Mouse (Mus musculus) limb, embryonic 12.5 days (tissue): ENCODE results near the gene Vmn1r200. TPM values are rescaled to one million over a fixed set of nuclear protein-coding genes. Genes with fewer than 3 reads are reported as not detected.
"Not testable (repeated sequence)": the region's sequence is repeated elsewhere in the genome, so short reads cannot be mapped to it uniquely, and the experiment has no call there.

ENCODE experiments used
- ATAC-seq: fragments of 200-750 bp; cut with Nextera tagmentation; 2 replicates; pipeline ENCODE4 v1.8.0; 2017; ENCODE audit warnings: low read depth, moderate TSS enrichment; ENCODE audit not compliant: insufficient number of reproducible peaks, insufficient read depth, low FRiP score, low TSS enrichment
- H3K27ac ChIP-seq: fragments of 300-500 bp; sonication (generic); 2 replicates; pipeline ENCODE4 v1.5.1; 2016; ENCODE audit warnings: mild to moderate bottlenecking, moderate library complexity
- H3K27me3 ChIP-seq: fragments of 300-500 bp; sonication (generic); 2 replicates; pipeline ENCODE4 v1.6.1; 2016; ENCODE audit warnings: mild to moderate bottlenecking, moderate library complexity
- H3K36me3 ChIP-seq: fragments of 300-500 bp; sonication (generic); 2 replicates; pipeline ENCODE4 v1.6.1; 2016; ENCODE audit warnings: mild to moderate bottlenecking, moderate library complexity
- H3K4me1 ChIP-seq: fragments of 300-500 bp; sonication (generic); replicated peaks from 2 replicates; pipeline ENCODE4 v1.6.1; 2016
- H3K4me2 ChIP-seq: fragments of 300-500 bp; sonication (generic); 2 replicates; pipeline ENCODE4 v1.6.1; 2016; ENCODE audit warnings: mild to moderate bottlenecking, moderate library complexity
- H3K4me3 ChIP-seq: fragments of 300-500 bp; sonication (generic); replicated peaks from 2 replicates; pipeline ENCODE4 v1.5.1; 2016; ENCODE audit warnings: mild to moderate bottlenecking
- H3K9ac ChIP-seq: fragments of 300-500 bp; sonication (generic); replicated peaks from 2 replicates; pipeline ENCODE4 v1.6.1; 2016; ENCODE audit warnings: mild to moderate bottlenecking, moderate library complexity
- H3K9me3 ChIP-seq: fragments of 300-500 bp; sonication (generic); 2 replicates; pipeline ENCODE4 v1.6.1; 2016; ENCODE audit warnings: mild to moderate bottlenecking, moderate library complexity
- WGBS: fragments of 180-500 bp; shearing (Covaris S2); methylation state at CpG from one replicate; pipeline ENCODE4 v1.1.7; 2016; 5-methylcytosine and 5-hydroxymethylcytosine counted together
- polyA plus RNA-seq: library from polyadenylated mRNA; unstranded; fragments of >200 nt; fragmentation: Nextera tagmentation; extraction: Ambion mirVana; gene quantifications from 2 replicates; pipeline ENCODE4 v1.2.1, GENCODE M21; 2016

Vmn1r200 gene
- polyA plus RNA-seq = not detected in 2 replicates

DNA sequence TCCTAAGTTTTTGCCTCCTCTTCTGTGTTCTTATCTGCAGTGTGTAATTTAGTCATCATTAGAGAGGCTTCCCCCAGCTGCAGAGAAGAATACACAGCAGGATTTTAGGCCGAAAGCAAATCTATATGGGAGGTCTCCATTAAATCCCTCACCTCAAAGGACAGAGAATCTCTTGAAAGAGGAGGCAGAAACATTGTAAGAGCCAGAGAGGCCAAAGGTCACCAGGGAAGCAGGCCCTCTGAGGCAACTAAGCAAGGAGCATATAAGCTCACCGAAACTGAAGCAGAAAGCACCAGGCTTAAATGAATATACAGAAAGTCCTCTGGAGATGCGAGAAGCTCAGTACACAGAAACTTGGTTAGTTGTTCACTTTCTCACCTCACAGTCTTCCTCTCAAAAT is at the start of gene Vmn1r200:
TSS of gene Vmn1r200 (plus strand) at position 301 of the 400 bp plus-strand sequence.
- no peaks in the 10 kb centered on the region for H3K36me3 ChIP-seq
- no peaks in the 10 kb centered on the region for H3K4me1 ChIP-seq
- H3K27ac ChIP-seq = no peak within 1 kb of the TSS
- 24% methylated on average over 3 of the region's 3 CpGs for WGBS
- no peak within 1 kb of the TSS for H3K4me2 ChIP-seq
- H3K4me3 ChIP-seq = no peak within 1 kb of the TSS
- ATAC-seq = no peak
- no peaks in the 10 kb centered on the region for H3K27me3 ChIP-seq
- no peak within 1 kb of the TSS for H3K9ac ChIP-seq
- no peaks in the 10 kb centered on the region for H3K9me3 ChIP-seq

DNA sequence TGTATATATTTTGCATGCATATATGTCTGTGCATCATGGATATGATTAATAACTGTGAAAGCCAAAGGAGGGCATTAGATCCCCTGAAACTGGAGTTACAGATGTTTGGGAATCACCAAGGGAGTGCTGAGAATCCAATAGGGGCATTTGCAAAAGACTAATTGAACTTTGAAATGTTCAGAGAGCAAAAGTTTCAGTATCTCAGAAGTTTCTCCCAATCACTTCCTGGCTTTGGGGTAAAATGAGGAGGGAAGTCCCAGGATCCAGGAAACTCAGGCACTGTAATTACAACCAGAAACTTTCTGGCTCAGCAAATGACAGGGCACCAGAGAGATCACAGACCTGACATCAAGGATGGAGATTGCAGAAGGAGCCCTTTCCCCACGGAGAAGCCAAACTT is 40.1 kb upstream of the Vmn1r200 start, which contains the start of gene Vmn1r198:
TSS of gene Vmn1r198 (plus strand) at position 301 of the 400 bp plus-strand sequence.
- no peaks in the 10 kb centered on the region for H3K27me3 ChIP-seq
- H3K9me3 ChIP-seq = no peaks in the 10 kb centered on the region
- H3K27ac ChIP-seq = no peak within 1 kb of the TSS
- ATAC-seq = no peak
- no peak within 1 kb of the TSS for H3K4me2 ChIP-seq
- 11% methylated on average over 1 of the region's 1 CpGs for WGBS
- H3K36me3 ChIP-seq = no peaks in the 10 kb centered on the region
- H3K9ac ChIP-seq = no peak within 1 kb of the TSS
- H3K4me1 ChIP-seq = no peaks in the 10 kb centered on the region
- no peak within 1 kb of the TSS for H3K4me3 ChIP-seq

DNA sequence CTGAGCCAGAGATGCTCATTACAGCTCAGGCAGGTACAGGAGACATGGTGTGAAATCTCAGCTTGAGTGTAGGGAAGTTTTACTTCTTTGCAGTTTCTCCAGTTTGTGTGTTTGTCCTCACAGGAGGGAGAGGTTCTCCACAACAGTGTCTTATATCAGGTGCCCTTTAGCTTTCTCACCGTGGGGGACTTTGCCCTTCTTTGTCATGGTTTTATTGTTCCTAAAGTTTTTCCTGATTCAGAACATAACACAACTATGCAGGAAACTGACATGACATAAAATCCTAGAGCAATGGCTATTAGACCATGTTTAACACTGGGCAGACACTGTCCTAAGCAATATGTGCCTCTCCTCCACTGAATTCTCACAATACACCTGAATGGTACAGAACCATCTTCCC is 39.4 kb upstream of the Vmn1r200 start:
- no peak for ATAC-seq
- H3K9ac ChIP-seq = no peak overlapping the region
- WGBS = 87% methylated on average over 1 of the region's 1 CpGs
- no peak overlapping the region for H3K4me2 ChIP-seq
- H3K4me1 ChIP-seq = no peaks in the 10 kb centered on the region
- H3K9me3 ChIP-seq = no peaks in the 10 kb centered on the region
- H3K4me3 ChIP-seq = no peak overlapping the region
- H3K27me3 ChIP-seq = no peaks in the 10 kb centered on the region
- no peaks in the 10 kb centered on the region for H3K36me3 ChIP-seq
- no peak overlapping the region for H3K27ac ChIP-seq

DNA sequence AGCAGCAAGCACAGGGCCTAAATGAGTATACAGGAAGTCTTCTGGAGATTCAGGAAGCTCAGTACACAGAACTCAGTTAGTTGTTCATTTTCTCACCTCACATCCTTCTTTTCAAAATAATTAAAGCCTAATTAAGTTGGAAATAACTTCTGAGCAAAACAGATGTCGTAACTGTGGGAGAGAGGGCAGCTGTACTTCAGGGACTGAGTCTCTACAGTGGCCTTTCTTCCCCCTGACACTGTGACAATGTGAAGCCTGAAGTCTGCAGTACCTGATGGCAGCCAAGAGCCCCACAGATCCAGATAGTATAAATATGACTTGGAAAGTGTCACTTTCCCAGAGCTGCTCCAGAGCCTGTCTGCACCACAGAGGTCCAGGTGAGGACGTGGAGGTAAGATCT is 10.7 kb upstream of the Vmn1r200 start, which contains the start of gene Vmn1r199:
TSS of gene Vmn1r199 (plus strand) at position 301 of the 400 bp plus-strand sequence.
- 69% methylated on average over 2 of the region's 2 CpGs for WGBS
- no peak within 1 kb of the TSS for H3K27ac ChIP-seq
- H3K4me3 ChIP-seq = no peak within 1 kb of the TSS
- no peaks in the 10 kb centered on the region for H3K4me1 ChIP-seq
- no peaks in the 10 kb centered on the region for H3K27me3 ChIP-seq
- ATAC-seq = no peak
- no peaks in the 10 kb centered on the region for H3K9me3 ChIP-seq
- no peak within 1 kb of the TSS for H3K4me2 ChIP-seq
- no peaks in the 10 kb centered on the region for H3K36me3 ChIP-seq
- H3K9ac ChIP-seq = no peak within 1 kb of the TSS

DNA sequence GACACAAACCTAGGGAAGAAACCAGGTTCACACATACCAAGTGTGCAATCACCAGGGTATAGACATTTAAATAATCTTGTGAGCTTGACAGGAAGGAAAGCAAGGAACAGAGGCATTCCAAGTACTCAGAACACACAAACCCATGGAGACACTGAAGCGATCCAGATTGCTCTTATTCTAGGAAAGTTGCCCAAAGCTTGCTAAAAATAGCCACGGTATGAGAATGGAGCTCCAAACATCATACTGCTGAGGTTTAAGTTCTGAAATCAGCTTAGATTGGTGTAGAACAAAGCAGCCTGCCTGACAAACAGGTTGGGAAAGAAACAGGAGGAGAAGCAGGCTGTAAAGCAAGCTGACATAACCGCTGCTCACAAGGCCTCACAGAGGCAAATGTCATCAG is 9.0 kb upstream of the Vmn1r200 start:
- not testable (repeated sequence) for H3K27me3 ChIP-seq, ATAC-seq

DNA sequence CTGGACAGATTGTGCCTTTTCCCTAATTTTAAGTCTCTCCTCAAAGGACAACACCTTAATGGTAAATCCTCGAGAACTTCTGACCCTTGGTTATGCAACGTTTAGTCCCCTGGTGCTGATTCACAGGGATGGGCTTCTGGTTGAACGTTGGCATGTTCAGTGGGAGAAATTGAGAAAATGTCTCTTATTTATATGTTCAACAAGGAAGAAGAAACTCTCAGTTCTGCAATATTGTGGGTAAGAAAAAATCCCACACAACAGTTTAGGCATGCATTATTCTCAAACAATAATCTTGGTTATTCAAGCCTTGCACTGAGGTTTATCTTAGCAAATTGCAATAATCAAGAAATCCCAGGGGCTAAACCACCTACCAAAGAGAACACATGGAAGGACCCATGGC is 6.8 kb upstream of the Vmn1r200 start:
- Histone ChIP-seq H3K4me3 (no peak overlapping the region), H3K4me1 (no peaks in the 10 kb centered on the region), H3K9ac (no peak overlapping the region), H3K36me3 (no peaks in the 10 kb centered on the region), H3K4me2 (no peak overlapping the region), H3K27me3 (no peaks in the 10 kb centered on the region), H3K27ac (no peak overlapping the region), H3K9me3 (no peaks in the 10 kb centered on the region)
- 73% methylated on average over 3 of the region's 3 CpGs for WGBS
- no peak for ATAC-seq

More for the DNA sequence above, 9.0 kb upstream of the Vmn1r200 start:
- not testable (repeated sequence) for H3K27ac ChIP-seq, H3K4me1 ChIP-seq, H3K4me2 ChIP-seq, H3K36me3 ChIP-seq, H3K9me3 ChIP-seq, H3K9ac ChIP-seq, H3K4me3 ChIP-seq
- WGBS = 77% methylated on average over 3 of the region's 3 CpGs

DNA sequence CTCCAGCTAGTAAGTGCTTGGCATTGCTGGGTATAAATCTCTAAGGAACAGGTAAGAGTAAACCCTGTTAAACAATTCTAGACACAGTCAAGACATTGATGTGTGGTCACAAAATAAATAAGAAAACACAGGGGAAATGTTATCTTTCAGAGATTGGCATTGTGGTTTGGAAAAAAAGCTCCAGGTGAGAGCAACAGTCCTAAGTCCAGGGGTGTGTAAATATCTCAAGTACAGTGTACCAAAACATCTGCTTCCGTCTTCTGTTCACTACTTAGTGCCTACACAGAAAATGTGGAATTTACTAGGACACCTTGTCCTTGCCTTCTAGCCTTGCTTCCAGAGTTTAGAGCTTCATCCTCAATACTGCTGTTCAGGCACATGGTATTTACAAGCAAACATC is 3.1 kb upstream of the Vmn1r200 start:
- Histone ChIP-seq H3K36me3 (no peaks in the 10 kb centered on the region), H3K9me3 (no peaks in the 10 kb centered on the region), H3K4me2 (no peak overlapping the region), H3K27me3 (no peaks in the 10 kb centered on the region), H3K9ac (no peak overlapping the region), H3K4me1 (no peaks in the 10 kb centered on the region), H3K27ac (no peak overlapping the region), H3K4me3 (no peak overlapping the region)
- 95% methylated on average over 1 of the region's 1 CpGs for WGBS
- no peak for ATAC-seq

DNA sequence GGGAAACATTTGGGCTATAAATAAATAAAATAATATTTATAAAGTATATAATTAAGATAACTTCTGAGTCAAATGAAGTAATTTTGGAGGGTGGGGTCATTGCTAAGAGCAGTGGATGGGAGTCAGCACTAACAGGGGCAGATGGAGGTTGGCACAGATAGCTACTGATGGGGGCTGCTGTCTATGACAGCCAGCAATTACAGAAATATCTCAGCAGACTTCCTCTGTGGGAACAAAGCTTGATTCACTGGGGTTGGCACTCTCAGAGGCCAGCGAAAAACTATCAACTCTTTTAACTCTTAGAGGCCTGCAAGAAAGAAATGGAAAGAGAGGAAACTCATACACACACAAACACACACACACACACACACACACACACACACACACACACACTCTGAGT is 12.8 kb downstream of the Vmn1r200 start:
- no peak for ATAC-seq
- H3K4me1 ChIP-seq = no peaks in the 10 kb centered on the region
- peaks cover 27% of the 10 kb centered on the region for H3K9me3 ChIP-seq
- no peaks in the 10 kb centered on the region for H3K27me3 ChIP-seq
- no peak overlapping the region for H3K9ac ChIP-seq
- H3K36me3 ChIP-seq = no peaks in the 10 kb centered on the region
- no peak overlapping the region for H3K27ac ChIP-seq
- 85% methylated on average over 1 of the region's 1 CpGs for WGBS
- no peak overlapping the region for H3K4me2 ChIP-seq
- no peak overlapping the region for H3K4me3 ChIP-seq

Other genes with a start within 250 kb of the Vmn1r200 start
- not detected in 2 replicates for gene Vmn1r191, start 206.4 kb upstream of the Vmn1r200 start, polyA plus RNA-seq
- not detected in 2 replicates for gene Vmn1r192, start 199.2 kb upstream of the Vmn1r200 start, polyA plus RNA-seq
- not detected in 2 replicates for gene Vmn1r193, start 167.2 kb upstream of the Vmn1r200 start, polyA plus RNA-seq
- not detected in 2 replicates for gene Vmn1r194, start 146.2 kb upstream of the Vmn1r200 start, polyA plus RNA-seq
- gene Vmn1r195, start 119.9 kb upstream of the Vmn1r200 start, polyA plus RNA-seq = not detected in 2 replicates
- gene Vmn1r196, start 100.5 kb upstream of the Vmn1r200 start, polyA plus RNA-seq = not detected in 2 replicates
- gene Vmn1r197, start 65.8 kb upstream of the Vmn1r200 start, polyA plus RNA-seq = not detected in 2 replicates
- not detected in 2 replicates for gene Vmn1r198, start 40.0 kb upstream of the Vmn1r200 start, polyA plus RNA-seq
- gene Vmn1r199, start 10.6 kb upstream of the Vmn1r200 start, polyA plus RNA-seq = not detected in 2 replicates
- gene Vmn1r201, start 81.5 kb downstream of the Vmn1r200 start, polyA plus RNA-seq = not detected in 2 replicates
- not detected in 2 replicates for gene Vmn1r202, start 115.0 kb downstream of the Vmn1r200 start, polyA plus RNA-seq
- not detected in 2 replicates for gene Vmn1r203, start 127.7 kb downstream of the Vmn1r200 start, polyA plus RNA-seq
- gene Vmn1r204, start 162.8 kb downstream of the Vmn1r200 start, polyA plus RNA-seq = not detected in 2 replicates
- not detected in 2 replicates for gene Vmn1r205, start 202.6 kb downstream of the Vmn1r200 start, polyA plus RNA-seq
- not detected in 2 replicates for gene Vmn1r206, start 233.9 kb downstream of the Vmn1r200 start, polyA plus RNA-seq